Mouse (Mus musculus) myocyte (in vitro differentiated cells): ENCODE measurements around the gene Ybx2.

Experiments used
- CEBPB ChIP-seq: IDR thresholded peaks from 2 replicates; pipeline ENCODE4 v1.6.1; 2011; ENCODE audit warnings: mild to moderate bottlenecking, moderate library complexity; ENCODE audit not compliant: poor library complexity, insufficient read depth, severe bottlenecking
- E2F4 ChIP-seq: IDR thresholded peaks from one replicate; pipeline ENCODE4 v1.6.1; 2011; ENCODE audit warnings: mild to moderate bottlenecking, control low read depth, moderate library complexity; ENCODE audit not compliant: insufficient read depth
- MAX ChIP-seq: IDR thresholded peaks from one replicate; pipeline ENCODE4 v1.6.1; 2011; ENCODE audit warnings: low read depth, mild to moderate bottlenecking, control low read depth
- MYOD1 ChIP-seq, 3 experiments: IDR thresholded peaks; one replicate each; pipeline ENCODE4 v1.6.1; 2011; ENCODE audit warnings: control low read depth in 2 of 3, low read depth in 2 of 3, mild to moderate bottlenecking in 2 of 3, moderate library complexity in 1 of 3; ENCODE audit not compliant: insufficient read length in 2 of 3, control insufficient read depth in 1 of 3
- MYOG ChIP-seq, 3 experiments: IDR thresholded peaks; one replicate each; pipeline ENCODE4 v1.6.1; 2011; ENCODE audit warnings: control low read depth in 2 of 3, low read depth in 2 of 3, mild to moderate bottlenecking in 2 of 3; ENCODE audit not compliant: insufficient read length in 2 of 3, control insufficient read depth in 1 of 3, insufficient read depth in 1 of 3
- POLR2A ChIP-seq: IDR thresholded peaks from one replicate; pipeline ENCODE4 v1.6.1; 2011; ENCODE audit warnings: low read depth, mild to moderate bottlenecking, control low read depth, moderate library complexity; ENCODE audit not compliant: insufficient read length
- POLR2AphosphoS2 ChIP-seq: IDR thresholded peaks from one replicate; pipeline ENCODE4 v1.6.1; 2011; ENCODE audit warnings: low read depth, control low read depth; ENCODE audit not compliant: insufficient read length
- REST ChIP-seq: IDR thresholded peaks from one replicate; pipeline ENCODE4 v1.6.1; 2011; ENCODE audit warnings: mild to moderate bottlenecking, control low read depth, moderate library complexity; ENCODE audit not compliant: insufficient read depth, insufficient read length
- SRF ChIP-seq: IDR thresholded peaks from one replicate; pipeline ENCODE4 v1.6.1; 2011; ENCODE audit warnings: low read depth; ENCODE audit not compliant: control insufficient read depth, insufficient read length
- TCF12 ChIP-seq: IDR thresholded peaks from one replicate; pipeline ENCODE4 v1.6.1; 2011; ENCODE audit warnings: mild to moderate bottlenecking, control low read depth; ENCODE audit not compliant: poor library complexity, insufficient read depth, severe bottlenecking
- TCF3 ChIP-seq: IDR thresholded peaks from one replicate; pipeline ENCODE4 v1.6.1; 2011; ENCODE audit warnings: low read depth, control low read depth; ENCODE audit not compliant: insufficient read length
- USF1 ChIP-seq: IDR thresholded peaks from one replicate; pipeline ENCODE4 v1.6.1; 2011; ENCODE audit warnings: low read depth, mild to moderate bottlenecking, control low read depth, moderate library complexity

- no peak for TF ChIP-seq POLR2AphosphoS2
- TF ChIP-seq MYOD1 (IDR thresholded peaks at IDR 0.05; ENCODE audit: control insufficient read depth in 1 of 3, insufficient read length in 2 of 3, low read depth in 2 of 3), result no peak
- no peak for TF ChIP-seq E2F4
- no peak for TF ChIP-seq MAX
- no peak for TF ChIP-seq USF1
- TF ChIP-seq POLR2A, result no peak
- TF ChIP-seq TCF12, result no peak
- TF ChIP-seq CEBPB, result no peak
- no peak for TF ChIP-seq SRF
- no peak for TF ChIP-seq REST
- TF ChIP-seq MYOG (IDR thresholded peaks at IDR 0.05; ENCODE audit: control insufficient read depth in 1 of 3, insufficient read depth in 1 of 3, insufficient read length in 2 of 3, low read depth in 2 of 3), result no peak
- no peak for TF ChIP-seq TCF3
Measured at GRCm38 (mm10) chr11:69936714-69937347, 1.2 kb downstream of the Ybx2 start.
